Mouse (Mus musculus): Measurements from ENCODE around the gene Fbxl15. TPM values are rescaled to one million over a fixed set of nuclear protein-coding genes. Genes with fewer than 3 reads are reported as not detected.

Fbxl15 gene
- polyA plus RNA-seq, 1 experiment from 2014 or later = 12.8 TPM

GRCm38 (mm10) chr19:46320076-46320785, 7.8 kb upstream of the Fbxl15 start:
- no peak for ATAC-seq (replicated peaks; ENCODE audit: extremely low read depth, insufficient read depth, low FRiP score)
- Histone ChIP-seq H3K4me1 (ENCODE audit: control insufficient read depth, insufficient read depth, low read length) (peaks cover 11% of the 10 kb centered on the region), H3K27ac (ENCODE audit: low read length) (no peak overlapping the region), H3K4me3 (ENCODE audit: low read length) (no peak overlapping the region), H3K9me3 (replicated peaks; ENCODE audit: control insufficient read depth, low read length) (no peaks in the 10 kb centered on the region), H3K4me2 (ENCODE audit: low read depth, low read length) (no peak overlapping the region), H3K27me3 (ENCODE audit: control insufficient read depth, insufficient read depth, low read length) (peaks cover 90% of the 10 kb centered on the region), H3K9ac (ENCODE audit: low read length) (no peak overlapping the region), H3K36me3 (ENCODE audit: control insufficient read depth, insufficient read depth) (no peaks in the 10 kb centered on the region)
- WGBS = 68% methylated on average over 8 of the region's 8 CpGs

GRCm38 (mm10) chr19:46321101-46321943, 6.7 kb upstream of the Fbxl15 start:
- ATAC-seq (replicated peaks; ENCODE audit: extremely low read depth, insufficient read depth, low FRiP score) = no peak
- WGBS = 33% methylated on average over 6 of the region's 6 CpGs

GRCm38 (mm10) chr19:46322144-46322995, 5.6 kb upstream of the Fbxl15 start:
- H3K9ac ChIP-seq (ENCODE audit: low read length) = no peak overlapping the region
- peaks cover 9% of the 10 kb centered on the region for H3K4me1 ChIP-seq (ENCODE audit: control insufficient read depth, insufficient read depth, low read length)
- no peak overlapping the region for H3K27ac ChIP-seq (ENCODE audit: low read length)
- no peak overlapping the region for H3K4me3 ChIP-seq (ENCODE audit: low read length)
- H3K36me3 ChIP-seq (ENCODE audit: control insufficient read depth, insufficient read depth) = no peaks in the 10 kb centered on the region
- H3K27me3 ChIP-seq (ENCODE audit: control insufficient read depth, insufficient read depth, low read length) = peaks cover 92% of the 10 kb centered on the region
- no peak overlapping the region for H3K4me2 ChIP-seq (ENCODE audit: low read depth, low read length)
- WGBS = 39% methylated on average over 11 of the region's 11 CpGs
- no peak for ATAC-seq (replicated peaks; ENCODE audit: extremely low read depth, insufficient read depth, low FRiP score)
- H3K9me3 ChIP-seq (replicated peaks; ENCODE audit: control insufficient read depth, low read length) = no peaks in the 10 kb centered on the region

More at GRCm38 (mm10) chr19:46321101-46321943, 6.7 kb upstream of the Fbxl15 start:
- Histone ChIP-seq H3K9ac (ENCODE audit: low read length) (no peak overlapping the region), H3K4me3 (ENCODE audit: low read length) (no peak overlapping the region), H3K27ac (ENCODE audit: low read length) (no peak overlapping the region), H3K36me3 (ENCODE audit: control insufficient read depth, insufficient read depth) (no peaks in the 10 kb centered on the region), H3K4me1 (ENCODE audit: control insufficient read depth, insufficient read depth, low read length) (peaks cover 7% of the 10 kb centered on the region), H3K9me3 (replicated peaks; ENCODE audit: control insufficient read depth, low read length) (no peaks in the 10 kb centered on the region), H3K4me2 (ENCODE audit: low read depth, low read length) (no peak overlapping the region), H3K27me3 (ENCODE audit: control insufficient read depth, insufficient read depth, low read length) (peaks cover 92% of the 10 kb centered on the region)

GRCm38 (mm10) chr19:46322996-46323572, 4.9 kb upstream of the Fbxl15 start:
- H3K4me3 ChIP-seq (ENCODE audit: low read length) = no peak overlapping the region
- peaks cover 86% of the 10 kb centered on the region for H3K27me3 ChIP-seq (ENCODE audit: control insufficient read depth, insufficient read depth, low read length)
- H3K9me3 ChIP-seq (replicated peaks; ENCODE audit: control insufficient read depth, low read length) = no peaks in the 10 kb centered on the region
- WGBS = 70% methylated on average over 13 of the region's 13 CpGs
- peaks cover 11% of the 10 kb centered on the region for H3K4me1 ChIP-seq (ENCODE audit: control insufficient read depth, insufficient read depth, low read length)
- H3K36me3 ChIP-seq (ENCODE audit: control insufficient read depth, insufficient read depth) = no peaks in the 10 kb centered on the region
- no peak overlapping the region for H3K4me2 ChIP-seq (ENCODE audit: low read depth, low read length)
- no peak overlapping the region for H3K27ac ChIP-seq (ENCODE audit: low read length)
- H3K9ac ChIP-seq (ENCODE audit: low read length) = no peak overlapping the region
- no peak for ATAC-seq (replicated peaks; ENCODE audit: extremely low read depth, insufficient read depth, low FRiP score)

GRCm38 (mm10) chr19:46323716-46324115, 4.3 kb upstream of the Fbxl15 start:
- Histone ChIP-seq H3K9me3 (replicated peaks; ENCODE audit: control insufficient read depth, low read length) (no peaks in the 10 kb centered on the region), H3K4me1 (ENCODE audit: control insufficient read depth, insufficient read depth, low read length) (peaks cover 11% of the 10 kb centered on the region), H3K9ac (ENCODE audit: low read length) (no peak overlapping the region), H3K27me3 (ENCODE audit: control insufficient read depth, insufficient read depth, low read length) (peaks cover 80% of the 10 kb centered on the region), H3K36me3 (ENCODE audit: control insufficient read depth, insufficient read depth) (no peaks in the 10 kb centered on the region), H3K4me2 (ENCODE audit: low read depth, low read length) (no peak overlapping the region), H3K27ac (ENCODE audit: low read length) (no peak overlapping the region), H3K4me3 (ENCODE audit: low read length) (no peak overlapping the region)
- WGBS = 52% methylated on average over 5 of the region's 5 CpGs
- ATAC-seq (replicated peaks; ENCODE audit: extremely low read depth, insufficient read depth, low FRiP score) = no peak

GRCm38 (mm10) chr19:46324366-46324765, 3.6 kb upstream of the Fbxl15 start:
- ATAC-seq (replicated peaks; ENCODE audit: extremely low read depth, insufficient read depth, low FRiP score) = no peak
- Histone ChIP-seq H3K4me2 (ENCODE audit: low read depth, low read length) (no peak overlapping the region), H3K27me3 (ENCODE audit: control insufficient read depth, insufficient read depth, low read length) (peaks cover 75% of the 10 kb centered on the region), H3K9ac (ENCODE audit: low read length) (no peak overlapping the region), H3K36me3 (ENCODE audit: control insufficient read depth, insufficient read depth) (no peaks in the 10 kb centered on the region), H3K4me3 (ENCODE audit: low read length) (no peak overlapping the region), H3K27ac (ENCODE audit: low read length) (no peak overlapping the region), H3K9me3 (replicated peaks; ENCODE audit: control insufficient read depth, low read length) (no peaks in the 10 kb centered on the region), H3K4me1 (ENCODE audit: control insufficient read depth, insufficient read depth, low read length) (peaks cover 14% of the 10 kb centered on the region)
- WGBS = 59% methylated on average over 11 of the region's 11 CpGs

- Histone ChIP-seq H3K36me3 (ENCODE audit: control insufficient read depth, insufficient read depth) (no peaks in the 10 kb centered on the region), H3K4me1 (ENCODE audit: control insufficient read depth, insufficient read depth, low read length) (peaks cover 15% of the 10 kb centered on the region), H3K27ac (ENCODE audit: low read length) (no peak overlapping the region), H3K27me3 (ENCODE audit: control insufficient read depth, insufficient read depth, low read length) (peaks cover 70% of the 10 kb centered on the region), H3K9me3 (replicated peaks; ENCODE audit: control insufficient read depth, low read length) (no peaks in the 10 kb centered on the region), H3K4me3 (ENCODE audit: low read length) (no peak overlapping the region), H3K9ac (ENCODE audit: low read length) (no peak overlapping the region), H3K4me2 (ENCODE audit: low read depth, low read length) (no peak overlapping the region)
- WGBS = 48% methylated on average over 5 of the region's 5 CpGs
- no peak for ATAC-seq (replicated peaks; ENCODE audit: extremely low read depth, insufficient read depth, low FRiP score)
Measured at GRCm38 (mm10) chr19:46324918-46325317, 3.1 kb upstream of the Fbxl15 start.

- 5% methylated on average over 28 of the region's 29 CpGs for WGBS
- Histone ChIP-seq H3K4me3 (ENCODE audit: low read length) (no peak overlapping the region; the same call in 1 of the 2 replicates), H3K27ac (ENCODE audit: low read length) (no peak overlapping the region), H3K4me2 (ENCODE audit: low read depth, low read length) (no peak overlapping the region), H3K9ac (ENCODE audit: low read length) (no peak overlapping the region), H3K9me3 (replicated peaks; ENCODE audit: control insufficient read depth, low read length) (no peaks in the 10 kb centered on the region), H3K27me3 (ENCODE audit: control insufficient read depth, insufficient read depth, low read length) (peaks cover 57% of the 10 kb centered on the region), H3K36me3 (ENCODE audit: control insufficient read depth, insufficient read depth) (peaks cover 3% of the 10 kb centered on the region; the same call in 1 of the 2 replicates), H3K4me1 (ENCODE audit: control insufficient read depth, insufficient read depth, low read length) (peaks cover 15% of the 10 kb centered on the region)
- ATAC-seq (replicated peaks; ENCODE audit: extremely low read depth, insufficient read depth, low FRiP score) = no peak
Measured at GRCm38 (mm10) chr19:46326019-46326755, 1.8 kb upstream of the Fbxl15 start.

Data from heart, embryonic 16.5 days (tissue).